Mouse (Mus musculus) CH12.LX (cell line): ENCODE results near the gene Smtn. TPM values are rescaled to one million over a fixed set of nuclear protein-coding genes. Genes with fewer than 3 reads are reported as not detected.

Experiments
- DNase-seq: peaks from one replicate; pipeline ENCODE4 v3.0.0-alpha.2; 2013; ENCODE audit errors: extremely low read depth
- H3K27ac ChIP-seq: 2 replicates; pipeline ENCODE4 v1.5.1; 2012; ENCODE audit warnings: low read depth, mild to moderate bottlenecking, control low read depth, moderate library complexity; ENCODE audit not compliant: insufficient read depth
- H3K27me3 ChIP-seq: replicated peaks from 2 replicates; pipeline ENCODE3; 2012; ENCODE audit warnings: inconsistent platforms
- H3K36me3 ChIP-seq, 2 experiments: replicated peaks in 1 of 2; 2 replicates each; pipeline versions ENCODE3 to v1.6.1; 2012; ENCODE audit warnings: inconsistent platforms in 1 of 2, low read length in 1 of 2, mild to moderate bottlenecking in 1 of 2, mixed read lengths in 1 of 2, moderate library complexity in 1 of 2; ENCODE audit not compliant: control insufficient read depth in 1 of 2, insufficient read depth in 1 of 2
- H3K4me1 ChIP-seq, 2 experiments: 2 replicates each; pipeline ENCODE4 v1.6.1; 2012; ENCODE audit warnings: inconsistent platforms in 1 of 2, moderate library complexity in 1 of 2; ENCODE audit not compliant: insufficient read depth in 2 of 2, control insufficient read depth in 1 of 2
- H3K4me2 ChIP-seq: 2 replicates; pipeline ENCODE4 v1.6.1; 2012; ENCODE audit warnings: low read depth, mild to moderate bottlenecking, control low read depth; ENCODE audit not compliant: poor library complexity, insufficient read depth, severe bottlenecking
- H3K4me3 ChIP-seq, 3 experiments: fragments of 150-350 bp in 1 of 3; sonication (generic) in 1 of 3; replicated peaks in 1 of 3; 2 replicates each; pipeline versions ENCODE3 to v1.5.1; 2011 to 2012; ENCODE audit warnings: low read depth in 2 of 3, low read length in 2 of 3, mild to moderate bottlenecking in 2 of 3, moderate library complexity in 2 of 3, control low read depth in 1 of 3, improper control_type of control experiment in 1 of 3, inconsistent platforms in 1 of 3, mixed read lengths in 1 of 3; ENCODE audit not compliant: poor library complexity in 1 of 3
- H3K79me2 ChIP-seq: replicated peaks from 2 replicates; pipeline ENCODE4 v1.6.1; 2012; ENCODE audit warnings: mild to moderate bottlenecking, moderate library complexity; ENCODE audit not compliant: control insufficient read depth, poor library complexity, insufficient read depth, severe bottlenecking; ENCODE audit errors: extremely low read depth
- H3K9ac ChIP-seq: 2 replicates; pipeline ENCODE4 v1.6.1; 2012; ENCODE audit warnings: low read depth, mild to moderate bottlenecking, control low read depth, moderate library complexity; ENCODE audit not compliant: insufficient read depth
- H3K9me3 ChIP-seq: replicated peaks from 2 replicates; pipeline ENCODE3; 2012; ENCODE audit warnings: low read length, inconsistent platforms, mixed read lengths
- BHLHE40 ChIP-seq: IDR thresholded peaks from 2 replicates; pipeline ENCODE4 v1.6.1; 2011; ENCODE audit warnings: mild to moderate bottlenecking, low read depth, low read length, improper control_type of control experiment
- CHD1 ChIP-seq: IDR thresholded peaks from 2 replicates; pipeline ENCODE4 v1.6.1; 2012; ENCODE audit warnings: low read depth, low read length, improper control_type of control experiment, inconsistent platforms
- CHD2 ChIP-seq: IDR thresholded peaks from 2 replicates; pipeline ENCODE4 v1.6.1; 2011; ENCODE audit warnings: low read length, improper control_type of control experiment
- CTCF ChIP-seq, 2 experiments: IDR thresholded peaks in 1 of 2; conservative IDR thresholded peaks in 1 of 2; 2 replicates each; pipeline ENCODE4 v1.5.1; 2011 to 2012; ENCODE audit warnings: low read depth in 2 of 2, low read length in 2 of 2, improper control_type of control experiment in 1 of 2, inconsistent platforms in 1 of 2, mild to moderate bottlenecking in 1 of 2, moderate library complexity in 1 of 2
- E2F4 ChIP-seq: IDR thresholded peaks from 2 replicates; pipeline ENCODE4 v1.6.1; 2011; ENCODE audit warnings: low read depth, low read length, improper control_type of control experiment; ENCODE audit not compliant: insufficient replicate concordance
- ELF1 ChIP-seq: IDR thresholded peaks from 2 replicates; pipeline ENCODE4 v1.6.1; 2014; ENCODE audit warnings: low read depth, mild to moderate bottlenecking, inconsistent platforms, low read length, improper control_type of control experiment
- EP300 ChIP-seq: IDR thresholded peaks from 2 replicates; pipeline ENCODE4 v1.6.1; 2011; ENCODE audit warnings: low read length, improper control_type of control experiment
- ETS1 ChIP-seq: conservative IDR thresholded peaks from 2 replicates; pipeline ENCODE4 v1.6.1; 2012; ENCODE audit warnings: low read depth, mild to moderate bottlenecking, inconsistent platforms, low read length, improper control_type of control experiment, moderate library complexity
- GABPA ChIP-seq: IDR thresholded peaks from 2 replicates; pipeline ENCODE4 v1.6.1; 2012; ENCODE audit warnings: low read depth, low read length, improper control_type of control experiment, inconsistent platforms; ENCODE audit not compliant: insufficient replicate concordance
- HCFC1 ChIP-seq: IDR thresholded peaks from 2 replicates; pipeline ENCODE4 v1.6.1; 2012; ENCODE audit warnings: low read depth, mild to moderate bottlenecking, inconsistent platforms, low read length, improper control_type of control experiment
- IRF4 ChIP-seq: IDR thresholded peaks from 2 replicates; pipeline ENCODE4 v1.6.1; 2014; ENCODE audit warnings: low read depth, mild to moderate bottlenecking, inconsistent platforms, low read length, improper control_type of control experiment
- JUN ChIP-seq: IDR thresholded peaks from 2 replicates; pipeline ENCODE4 v1.6.1; 2011; ENCODE audit warnings: low read depth, mild to moderate bottlenecking, low read length, improper control_type of control experiment, moderate library complexity; ENCODE audit not compliant: insufficient read depth
- JUND ChIP-seq: conservative IDR thresholded peaks from 2 replicates; pipeline ENCODE4 v1.6.1; 2011; ENCODE audit warnings: low read depth, low read length, improper control_type of control experiment
- KAT2A ChIP-seq: IDR thresholded peaks from 2 replicates; pipeline ENCODE4 v1.6.1; 2012; ENCODE audit warnings: low read length, improper control_type of control experiment, inconsistent platforms; ENCODE audit not compliant: insufficient replicate concordance
- MAFK ChIP-seq: IDR thresholded peaks from 2 replicates; pipeline ENCODE4 v1.6.1; 2011; ENCODE audit warnings: low read length, improper control_type of control experiment; ENCODE audit not compliant: insufficient replicate concordance
- MAX ChIP-seq: IDR thresholded peaks from 2 replicates; pipeline ENCODE4 v1.6.1; 2011; ENCODE audit warnings: low read length, improper control_type of control experiment
- MAZ ChIP-seq: IDR thresholded peaks from 2 replicates; pipeline ENCODE4 v1.6.1; 2012; ENCODE audit warnings: low read depth, mild to moderate bottlenecking, inconsistent platforms, low read length, improper control_type of control experiment, moderate library complexity
- MEF2A ChIP-seq: IDR thresholded peaks from 2 replicates; pipeline ENCODE4 v1.6.1; 2014; ENCODE audit warnings: low read depth, mild to moderate bottlenecking, inconsistent platforms, low read length, improper control_type of control experiment, borderline replicate concordance
- MXI1 ChIP-seq: IDR thresholded peaks from 2 replicates; pipeline ENCODE4 v1.6.1; 2011; ENCODE audit warnings: mild to moderate bottlenecking, low read depth, low read length, improper control_type of control experiment
- MYC ChIP-seq: IDR thresholded peaks from 2 replicates; pipeline ENCODE4 v1.6.1; 2011; ENCODE audit warnings: low read depth, mild to moderate bottlenecking, improper control_type of control experiment, low read length
- NELFE ChIP-seq: IDR thresholded peaks from 2 replicates; pipeline ENCODE4 v1.6.1; 2011; ENCODE audit warnings: low read depth, low read length, improper control_type of control experiment
- NRF1 ChIP-seq: IDR thresholded peaks from 2 replicates; pipeline ENCODE4 v1.6.1; 2014; ENCODE audit warnings: low read depth, mild to moderate bottlenecking, inconsistent platforms, low read length, improper control_type of control experiment, moderate library complexity
- PAX5 ChIP-seq: IDR thresholded peaks from 2 replicates; pipeline ENCODE4 v1.6.1; 2012; ENCODE audit warnings: low read length, inconsistent platforms, mixed read lengths
- POLR2A ChIP-seq: IDR thresholded peaks from 2 replicates; pipeline ENCODE4 v1.6.1; 2011; ENCODE audit warnings: low read depth, mild to moderate bottlenecking, improper control_type of control experiment, low read length
- POLR2AphosphoS2 ChIP-seq: IDR thresholded peaks from 2 replicates; pipeline ENCODE4 v1.6.1; 2011; ENCODE audit warnings: low read depth, low read length, improper control_type of control experiment
- RAD21 ChIP-seq: IDR thresholded peaks from 2 replicates; pipeline ENCODE4 v1.6.1; 2011; ENCODE audit warnings: low read depth, mild to moderate bottlenecking, low read length, improper control_type of control experiment, moderate library complexity
- RCOR1 ChIP-seq: conservative IDR thresholded peaks from 2 replicates; pipeline ENCODE4 v1.6.1; 2012; ENCODE audit warnings: low read depth, mild to moderate bottlenecking, inconsistent platforms, low read length, improper control_type of control experiment
- SIN3A ChIP-seq: IDR thresholded peaks from 2 replicates; pipeline ENCODE4 v1.6.1; 2012; ENCODE audit warnings: low read length, improper control_type of control experiment, inconsistent platforms
- SMC3 ChIP-seq: IDR thresholded peaks from 2 replicates; pipeline ENCODE4 v1.6.1; 2011; ENCODE audit warnings: low read depth, low read length, improper control_type of control experiment
- TBP ChIP-seq: conservative IDR thresholded peaks from 2 replicates; pipeline ENCODE4 v1.6.1; 2011; ENCODE audit warnings: low read depth, low read length, improper control_type of control experiment
- TCF12 ChIP-seq: IDR thresholded peaks from 2 replicates; pipeline ENCODE4 v1.6.1; 2014; ENCODE audit warnings: low read depth, mild to moderate bottlenecking, inconsistent platforms, low read length, improper control_type of control experiment
- UBTF ChIP-seq: IDR thresholded peaks from 2 replicates; pipeline ENCODE4 v1.6.1; 2012; ENCODE audit warnings: low read depth, mild to moderate bottlenecking, inconsistent platforms, low read length, improper control_type of control experiment, moderate library complexity
- USF1 ChIP-seq: IDR thresholded peaks from 2 replicates; pipeline ENCODE4 v1.6.1; 2014; ENCODE audit warnings: low read depth, mild to moderate bottlenecking, inconsistent platforms, low read length, improper control_type of control experiment
- USF2 ChIP-seq: conservative IDR thresholded peaks from 2 replicates; pipeline ENCODE4 v1.6.1; 2011; ENCODE audit warnings: low read depth, low read length, improper control_type of control experiment
- ZC3H11A ChIP-seq: IDR thresholded peaks from 2 replicates; pipeline ENCODE4 v1.6.1; 2012; ENCODE audit warnings: low read depth, mild to moderate bottlenecking, inconsistent platforms, low read length, improper control_type of control experiment
- ZKSCAN1 ChIP-seq: IDR thresholded peaks from 2 replicates; pipeline ENCODE4 v1.6.1; 2012; ENCODE audit warnings: low read depth, inconsistent platforms, low read length, improper control_type of control experiment, borderline replicate concordance
- ZMIZ1 ChIP-seq: IDR thresholded peaks from 2 replicates; pipeline ENCODE4 v1.6.1; 2012; ENCODE audit warnings: low read depth, mild to moderate bottlenecking, inconsistent platforms, low read length, improper control_type of control experiment
- ZNF384 ChIP-seq: IDR thresholded peaks from 2 replicates; pipeline ENCODE4 v1.6.1; 2012; ENCODE audit warnings: low read depth, low read length, improper control_type of control experiment, inconsistent platforms
- dilution Hi-C: fragments of 300-500 bp; cut with MboI; formaldehyde crosslinking; loops from 2 replicates; pipeline ENCODE4 v1.14.3; 2020; ENCODE audit warnings: low sequenced_read_pairs; ENCODE audit not compliant: extremely low pct_unique_long_range_greater_than_20kb, extremely low pct_ligation_motif_present
- in situ Hi-C: fragments of 300-500 bp; cut with MboI; formaldehyde crosslinking; loops from 3 replicates; pipeline ENCODE4 v1.14.3; 2019; ENCODE audit warnings: low sequenced_read_pairs, low pct_ligation_motif_present, low pct_unique_long_range_greater_than_20kb, mixed read lengths
- polyA plus RNA-seq: library from polyadenylated mRNA; unstranded; fragments of >175 nt; gene quantifications from 2 replicates; pipeline ENCODE4 v1.2.1, GENCODE M21; 2012; ENCODE audit warnings: low read depth; ENCODE audit not compliant: insufficient read length
- total RNA-seq, 2 experiments: library from RNA; depleted of rRNA; stranded (reverse); fragments of 300-350 nt in 1 of 2; fragments of >200 nt in 1 of 2; gene quantifications; 2 replicates each; pipeline ENCODE4 v1.2.3; 2012 to 2014

The Smtn gene
- total and polyA plus RNA-seq, 3 experiments = 0.58 to 5.3 (median 3.1) TPM

GRCm38 (mm10) chr11:3514529-3515054 is 25.8 kb downstream of the Smtn start, which contains the start of gene Selenom:
Gene Selenom (plus strand): TSS chr11:3514684.
- dilution Hi-C loops (no loop called here), in situ Hi-C loops (no loop called here)
- TF ChIP-seq EP300 (no peak), TBP (0 out of 2 replicates have a peak, but pooled peaks have one; percentile 23), MXI1 (peak; percentile 34; the same call in 1 of the 2 replicates), ZNF384 (no peak), CHD1 (no peak), POLR2AphosphoS2 (no peak), NRF1 (peak; percentile 49; the same call in 1 of the 2 replicates), MEF2A (no peak), UBTF (0 out of 2 replicates have a peak, but pooled peaks have one; percentile 56), JUND (no peak), RAD21 (peak; percentile 92), SIN3A (no peak), PAX5 (peak; percentile 49; the same call in 1 of the 2 replicates), ELF1 (peak; percentile 72), NELFE (peak; percentile 70; the same call in 1 of the 2 replicates), MAZ (peak; percentile 50; the same call in 1 of the 2 replicates), ZC3H11A (no peak), ETS1 (no peak), KAT2A (no peak), CHD2 (no peak), MAX (peak; percentile 26; the same call in 1 of the 2 replicates), E2F4 (no peak), POLR2A (peak; percentile 73; the same call in 1 of the 2 replicates), CTCF (conservative IDR thresholded peaks at IDR 0.05 in 1 of 2, IDR thresholded peaks at IDR 0.05 in 1 of 2; ENCODE audit: low read depth in 2 of 2, low read length in 2 of 2) (peak; percentile 86 to 98), JUN (no peak), HCFC1 (no peak), ZKSCAN1 (no peak), USF1 (no peak), MYC (no peak), TCF12 (peak; percentile 73; the same call in 1 of the 2 replicates), ZMIZ1 (peak; percentile 72; the same call in 1 of the 2 replicates), USF2 (no peak), RCOR1 (0 out of 2 replicates have a peak, but pooled peaks have one; percentile 49), MAFK (no peak), SMC3 (peak; percentile 93), GABPA (no peak), IRF4 (peak; percentile 30), BHLHE40 (peak; percentile 37; the same call in 1 of the 2 replicates)
- Histone ChIP-seq H3K4me1 (peaks cover 0 to 6% of the 10 kb centered on the region in 2 experiments; a peak in 1 of 4 replicates), H3K4me2 (peak within 1 kb of the TSS; percentile 76), H3K27ac (no peak within 1 kb of the TSS), H3K79me2 (no peaks in the 10 kb centered on the region), H3K4me3 (peak within 1 kb of the TSS; percentile 45 to 77 (median 69)), H3K27me3 (peaks cover 6% of the 10 kb centered on the region), H3K9ac (peak within 1 kb of the TSS; percentile 54), H3K9me3 (no peaks in the 10 kb centered on the region), H3K36me3 (no peaks in the 10 kb centered on the region)
- peak; percentile 85 for DNase-seq
